Mouse (Mus musculus) embryo, embryonic 11.5 days (tissue): ENCODE data around the gene Bid.
"Not testable (repeated sequence)": the region's sequence is repeated elsewhere in the genome, so short reads cannot be mapped to it uniquely, and the experiment has no call there.

Experiments
- DNase-seq: peaks from one replicate; pipeline ENCODE4 v3.0.0-alpha.2; 2012; ENCODE audit warnings: low read depth, low spot score

The Bid gene

DNA sequence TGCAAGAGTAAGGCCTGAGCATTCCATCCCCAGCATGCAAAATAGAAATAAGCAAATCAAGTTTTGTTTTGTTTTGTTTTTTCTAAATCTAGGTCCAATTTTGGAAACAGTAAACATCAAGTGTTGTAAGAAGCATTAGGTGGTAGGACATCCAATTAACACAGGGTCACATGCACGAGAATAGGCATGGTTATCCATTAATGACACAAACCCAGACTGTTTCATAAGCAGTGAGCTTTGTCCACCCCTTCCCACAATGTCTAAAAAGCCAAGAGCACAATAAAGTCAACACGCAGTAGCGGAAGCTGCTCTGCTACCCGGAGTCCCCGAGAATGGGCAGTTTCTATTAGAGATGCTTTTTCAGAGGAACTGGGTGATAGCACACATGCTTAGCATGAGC, 11.5 kb downstream of the Bid start:
- DNase-seq: no peak

DNA sequence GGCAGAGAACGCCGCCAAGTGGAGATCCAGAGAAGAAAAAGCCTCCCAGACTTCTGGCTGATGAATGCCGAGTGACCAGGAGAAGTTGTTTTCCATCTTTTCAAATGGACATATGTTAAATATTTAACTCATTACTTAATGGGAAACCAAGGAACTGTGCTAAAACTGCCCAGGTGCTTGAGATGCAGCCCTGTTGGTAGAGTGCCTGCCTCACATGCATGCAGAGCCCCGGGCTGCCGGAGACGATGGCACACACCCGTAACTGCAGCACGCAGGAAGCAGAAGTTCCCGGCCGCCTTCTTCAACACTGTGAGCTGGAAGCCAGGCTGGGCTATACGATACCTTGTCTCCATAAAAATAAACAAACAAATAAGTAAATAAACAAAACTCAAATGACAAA, 12.7 kb downstream of the Bid start:
- DNase-seq: no peak

DNA sequence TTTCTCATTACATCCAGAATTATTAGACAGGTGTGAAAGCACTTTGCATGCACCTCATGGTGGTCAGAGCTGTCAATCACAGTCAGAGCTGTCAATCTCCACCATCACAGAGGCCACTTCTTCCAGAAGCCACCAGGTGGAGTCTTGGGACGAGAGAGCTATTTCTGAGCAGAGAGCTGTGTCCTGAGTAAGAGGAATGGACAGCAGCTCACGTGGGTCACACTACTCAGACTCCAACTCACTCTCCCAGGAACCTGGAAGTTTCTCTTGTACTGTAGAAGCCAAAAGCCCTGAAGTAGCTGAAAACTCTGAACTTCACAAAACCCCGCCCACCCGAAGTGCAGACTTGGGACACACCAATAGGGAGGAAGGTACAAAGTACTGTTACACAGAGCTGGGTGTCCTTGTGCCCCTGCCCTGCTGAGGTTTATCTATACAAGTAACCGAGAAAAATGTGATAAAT, 13.2 kb downstream of the Bid start:
- no peak for DNase-seq

DNA sequence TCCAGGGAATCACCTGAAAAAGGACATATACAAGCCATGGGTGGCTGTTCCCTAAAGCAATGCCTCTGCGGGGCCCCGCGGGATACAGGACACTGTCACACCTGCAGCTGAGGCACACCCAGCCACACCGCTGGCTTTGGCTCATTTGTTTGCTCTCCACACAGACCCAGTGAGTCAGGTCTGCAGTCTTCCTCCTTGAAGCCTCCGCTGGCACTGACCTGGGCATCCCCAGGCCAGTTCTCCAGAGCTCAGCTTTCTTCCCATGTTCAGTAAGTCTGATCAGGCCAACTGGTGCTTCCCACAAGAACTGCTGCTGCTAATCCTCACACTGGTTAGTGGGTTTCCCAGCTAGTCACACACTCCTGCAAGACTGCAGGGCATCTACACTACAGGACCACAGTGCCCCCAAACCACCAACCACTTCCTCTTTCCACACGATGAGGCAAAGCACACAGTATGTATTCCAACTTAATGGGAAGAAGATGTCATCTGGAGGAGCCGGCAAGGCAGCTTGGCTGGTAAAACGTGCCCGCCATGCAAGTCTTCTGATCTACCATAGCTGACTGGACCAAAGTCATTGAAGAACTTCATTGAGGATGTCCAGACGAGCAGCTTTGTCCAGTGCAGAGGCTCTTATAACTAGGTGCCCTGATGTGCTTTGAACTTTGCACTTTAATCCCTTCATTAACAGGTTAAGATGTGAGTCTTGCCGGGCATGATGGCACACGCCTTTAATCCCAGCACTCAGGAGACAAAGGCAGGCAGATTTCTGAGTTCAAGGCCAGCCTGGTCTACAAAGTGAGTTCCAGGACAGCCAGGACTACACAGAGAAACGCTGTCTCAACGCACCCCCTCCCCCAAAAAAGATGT, 14.6 kb downstream of the Bid start:
- DNase-seq: no peak

DNA sequence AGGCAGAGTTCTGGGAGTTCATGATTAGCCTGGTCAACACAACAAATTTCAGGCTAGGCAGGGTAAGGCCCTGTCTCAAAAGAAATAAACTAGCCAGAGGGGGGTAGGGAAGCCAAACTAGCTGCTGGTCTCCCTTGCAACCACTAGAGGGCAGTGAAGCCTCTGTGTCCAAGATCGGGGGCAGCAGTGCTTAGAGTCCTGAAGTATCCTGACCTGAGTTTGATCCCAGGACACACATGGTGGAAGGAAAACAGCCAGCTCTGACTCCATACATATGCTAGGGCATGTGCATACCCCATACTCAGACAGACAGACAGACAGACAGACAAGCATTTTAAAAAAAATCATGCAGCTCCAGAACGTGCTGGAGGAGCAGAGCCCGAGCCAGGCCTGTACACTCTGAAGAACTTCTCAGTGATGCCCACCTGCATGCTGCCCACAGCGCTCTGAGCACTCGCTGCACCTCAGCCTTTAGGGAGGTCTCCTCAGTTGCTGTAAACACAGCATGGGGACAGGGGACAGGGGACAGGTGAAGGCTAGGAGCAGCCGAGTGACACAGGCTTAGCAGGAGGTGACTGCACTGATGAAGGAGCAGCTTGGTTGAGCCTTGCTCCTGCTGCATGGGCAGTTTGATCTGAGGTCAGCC, 18.3 kb downstream of the Bid start:
- DNase-seq: peak; percentile 53

DNA sequence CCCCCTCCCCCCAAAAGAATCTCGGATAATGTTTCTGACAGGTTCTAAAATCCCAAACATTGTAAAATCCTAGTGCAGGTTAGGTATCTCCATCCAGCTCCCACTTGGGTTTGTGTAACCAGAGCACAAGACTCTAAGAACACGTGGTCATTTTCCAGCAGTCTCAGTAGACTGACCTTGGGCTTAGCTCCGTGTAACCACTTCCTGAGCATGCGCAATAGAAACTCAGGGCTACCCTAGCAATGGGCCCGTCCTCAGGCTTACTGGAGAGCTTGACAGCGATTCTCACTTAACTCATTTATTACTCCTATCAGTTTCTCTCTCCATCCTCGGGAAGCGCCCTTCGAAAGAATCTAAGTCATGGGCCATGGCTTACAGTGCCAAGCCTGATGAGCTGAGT, 22.1 kb downstream of the Bid start:
- no peak for DNase-seq

DNA sequence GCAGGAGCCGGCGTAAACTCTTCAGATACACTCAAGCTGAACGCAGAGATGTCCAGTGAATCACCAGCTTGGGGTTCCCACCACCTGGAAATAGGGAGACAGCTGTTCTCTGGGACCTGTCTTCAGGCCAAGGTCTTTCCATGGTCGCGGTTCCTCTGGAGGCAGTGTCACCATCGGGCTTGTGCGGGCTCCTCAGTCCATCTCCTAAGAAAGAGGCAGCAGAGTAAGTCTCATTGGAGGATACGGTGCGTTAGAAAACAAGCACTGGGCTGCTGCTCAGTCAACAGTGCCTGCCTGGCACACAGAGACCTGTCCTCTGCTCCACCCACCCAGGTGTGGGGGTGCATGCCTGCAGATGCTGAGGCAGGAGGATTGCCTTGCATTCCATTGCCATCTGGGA, 22.6 kb downstream of the Bid start:
- no peak for DNase-seq

DNA sequence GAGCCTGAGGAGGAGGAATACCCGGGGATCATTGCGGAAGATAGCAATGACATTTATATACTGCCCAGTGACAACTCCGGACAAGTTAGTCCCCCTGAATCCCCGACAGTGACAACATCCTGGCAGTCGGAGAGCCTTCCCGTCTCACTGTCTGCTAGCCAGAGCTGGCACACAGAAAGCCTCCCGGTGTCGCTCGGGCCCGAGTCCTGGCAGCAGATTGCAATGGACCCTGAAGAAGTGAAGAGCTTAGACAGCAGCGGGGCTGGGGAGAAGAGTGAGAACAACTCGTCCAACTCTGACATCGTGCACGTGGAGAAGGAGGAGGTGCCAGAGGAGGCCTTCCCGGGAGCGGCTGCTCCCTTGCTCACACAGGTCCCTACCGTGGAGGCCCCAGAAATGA, 30.0 kb downstream of the Bid start:
- no peak for DNase-seq

DNA sequence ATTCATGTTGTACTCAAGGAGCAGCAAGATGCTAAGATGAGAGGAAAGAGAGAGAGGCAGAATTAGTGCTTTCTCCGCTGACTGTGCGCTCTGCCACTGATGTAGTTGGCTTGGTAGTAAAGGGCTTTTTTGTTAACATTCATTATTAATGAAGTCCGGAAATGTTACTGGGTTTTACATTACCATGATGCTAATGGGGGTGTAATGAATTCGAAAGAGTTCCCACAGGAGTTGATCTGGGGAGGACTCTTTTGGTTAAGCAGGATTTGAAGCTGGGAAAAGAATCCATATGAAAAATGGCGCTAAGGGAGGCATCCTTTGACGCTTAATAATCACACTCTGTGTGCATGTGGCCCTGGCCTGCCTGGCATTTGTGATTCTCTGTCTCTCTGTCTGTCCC, 32.2 kb downstream of the Bid start:
- DNase-seq: no peak

DNA sequence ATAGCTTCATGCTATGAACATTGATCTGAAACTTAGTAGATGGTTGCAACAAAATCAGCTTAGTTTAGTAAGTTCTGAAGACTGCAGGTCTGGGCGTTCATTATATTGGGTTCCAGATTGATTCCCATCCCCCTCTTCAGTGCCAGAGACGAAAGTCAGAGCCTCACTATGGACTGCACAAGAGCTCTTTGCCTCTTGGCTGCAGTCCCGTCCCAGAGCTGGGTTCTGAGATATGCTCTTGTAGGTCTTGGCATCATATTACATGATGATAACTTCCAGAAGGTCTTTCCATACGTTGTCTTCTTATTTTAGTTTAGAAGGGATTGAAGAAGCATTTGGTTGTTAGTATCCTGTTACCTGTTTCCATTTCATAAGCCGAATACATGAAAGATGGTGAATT, 37.6 kb downstream of the Bid start:
- no peak for DNase-seq

DNA sequence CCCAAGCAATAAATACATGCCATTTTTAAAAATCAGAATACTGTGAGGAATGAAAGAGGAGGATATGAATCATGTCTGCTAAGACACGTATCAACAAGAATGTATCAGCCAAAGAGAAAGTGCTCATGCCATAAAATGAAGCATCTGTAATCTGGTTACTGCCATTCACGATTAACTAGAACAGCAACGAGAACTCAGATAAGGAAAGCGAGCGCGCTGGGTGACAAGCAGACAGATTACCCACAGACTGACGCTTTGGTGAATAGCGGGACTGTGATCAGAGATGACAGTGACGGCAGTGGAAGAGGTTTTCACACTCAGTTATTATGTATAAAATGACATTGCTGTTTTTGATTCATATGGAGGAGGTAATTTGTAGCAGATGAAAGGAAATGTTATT, 42.8 kb downstream of the Bid start:
- DNase-seq: no peak

DNA sequence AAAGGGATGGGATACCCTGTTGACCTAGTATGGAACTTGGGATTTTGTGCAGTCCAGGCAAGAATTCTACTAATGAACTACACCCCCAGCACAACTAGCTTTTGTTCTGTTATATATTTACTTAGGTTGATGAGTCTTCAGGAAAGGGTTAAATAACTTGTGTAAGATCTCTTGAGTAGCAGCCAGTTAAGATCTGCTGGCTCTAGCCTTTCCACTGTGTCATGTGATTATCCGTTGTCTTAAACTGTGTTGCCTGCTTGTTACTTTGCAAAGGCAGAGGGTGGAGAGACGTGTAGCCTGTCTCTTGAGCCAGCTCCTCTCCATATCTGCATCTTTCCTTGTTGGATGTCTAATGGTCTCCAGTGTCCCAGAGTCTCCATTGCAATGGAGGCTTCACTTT, 45.4 kb downstream of the Bid start:
- no peak for DNase-seq

DNA sequence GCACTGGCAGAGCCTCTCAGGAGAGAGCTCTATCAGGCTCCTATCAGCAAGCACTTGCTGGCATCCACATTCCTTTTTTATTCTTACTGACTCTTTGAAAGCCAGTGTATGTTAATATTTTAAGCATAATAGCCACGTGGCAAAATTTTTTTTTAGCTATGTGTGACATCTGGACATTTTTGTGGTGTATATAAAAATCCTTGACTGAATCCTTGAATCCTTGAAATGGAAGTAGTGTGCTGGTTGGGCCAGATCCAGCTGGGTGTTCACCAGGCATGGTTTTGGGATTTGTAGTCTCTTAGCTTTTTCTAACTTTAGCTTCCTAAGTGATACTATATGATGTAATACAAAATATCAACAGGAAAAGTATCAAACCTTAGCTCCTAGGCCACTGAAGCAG, 47.8 kb downstream of the Bid start:
- no peak for DNase-seq

DNA sequence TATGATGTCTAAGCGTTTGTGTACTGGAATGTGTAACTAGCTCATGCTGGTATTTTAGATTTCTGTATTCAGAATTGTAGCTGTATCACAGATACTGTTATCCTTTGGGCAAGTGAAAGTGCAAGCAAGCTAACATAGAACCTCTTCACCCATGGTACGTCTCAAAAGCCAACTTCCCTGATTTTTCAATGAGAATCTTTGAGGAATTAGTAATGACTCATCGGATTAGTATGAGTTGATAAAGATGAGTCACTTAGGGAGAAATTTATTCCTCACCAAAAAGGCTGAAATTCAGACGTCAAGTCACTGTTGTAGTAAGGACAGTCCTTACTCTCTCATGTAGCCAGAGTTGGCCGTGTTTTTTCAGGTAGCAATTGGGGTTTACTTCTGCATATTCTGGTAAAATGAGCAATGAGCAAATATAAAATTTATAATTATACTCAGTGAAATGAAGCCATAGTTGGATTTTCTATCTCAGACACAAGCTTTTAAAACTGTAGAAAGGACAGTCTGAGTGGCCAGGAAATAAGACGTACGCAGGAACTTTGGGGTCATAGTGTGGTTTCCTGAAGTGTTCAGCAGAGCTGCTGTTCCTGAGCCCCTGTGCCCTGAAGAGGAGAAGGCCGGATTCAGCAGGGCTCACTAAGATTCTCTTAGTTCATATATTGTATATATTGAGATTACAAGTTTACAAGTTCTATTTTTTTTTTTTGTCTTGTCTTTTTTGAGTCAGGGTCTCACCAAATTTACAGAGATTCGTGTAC, 50.4 kb downstream of the Bid start:
- DNase-seq: no peak

DNA sequence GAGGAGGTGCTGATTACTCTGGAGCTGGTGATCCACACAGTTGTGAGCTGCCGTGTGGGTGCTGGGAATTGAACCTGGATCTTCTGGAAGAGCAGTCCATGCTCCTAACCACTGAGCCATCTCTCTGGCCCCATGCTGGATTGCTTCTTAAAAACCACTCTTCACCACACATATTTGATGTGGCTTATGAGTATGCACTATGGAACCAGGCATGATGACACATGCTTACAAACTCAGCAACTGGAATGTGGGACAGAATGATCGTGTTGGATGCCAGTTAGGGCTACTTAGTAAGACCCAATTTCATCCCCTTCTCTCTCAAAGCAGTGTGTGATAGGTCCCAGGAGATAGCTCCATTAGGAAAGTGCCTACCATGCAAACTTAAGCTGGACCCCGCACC, 56.6 kb downstream of the Bid start:
- DNase-seq: no peak

DNA sequence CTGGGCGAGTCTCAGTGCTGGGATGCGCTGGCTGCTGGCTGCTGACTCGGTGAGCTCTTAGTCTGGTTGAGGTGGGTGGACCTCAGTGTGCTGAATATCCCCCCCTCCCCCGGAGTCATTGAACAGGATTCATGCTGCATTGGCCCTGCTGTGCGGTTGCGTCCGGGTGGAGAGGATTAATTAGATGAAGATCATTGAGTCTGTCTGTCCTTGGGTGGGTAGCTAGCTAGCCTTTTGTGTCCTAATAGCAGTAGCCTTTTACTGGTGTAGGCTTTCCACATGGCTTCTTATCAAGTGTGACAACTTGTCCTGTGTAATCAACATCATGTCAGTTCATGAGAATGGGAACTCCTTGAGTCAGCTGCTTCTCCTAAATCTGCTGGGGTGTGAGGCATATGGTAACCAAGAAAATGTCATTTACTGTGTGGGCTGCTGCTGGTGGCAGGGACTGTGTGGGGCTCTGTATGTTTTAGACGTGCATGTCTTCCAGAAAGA, 58.4 kb downstream of the Bid start:
- DNase-seq: no peak

DNA sequence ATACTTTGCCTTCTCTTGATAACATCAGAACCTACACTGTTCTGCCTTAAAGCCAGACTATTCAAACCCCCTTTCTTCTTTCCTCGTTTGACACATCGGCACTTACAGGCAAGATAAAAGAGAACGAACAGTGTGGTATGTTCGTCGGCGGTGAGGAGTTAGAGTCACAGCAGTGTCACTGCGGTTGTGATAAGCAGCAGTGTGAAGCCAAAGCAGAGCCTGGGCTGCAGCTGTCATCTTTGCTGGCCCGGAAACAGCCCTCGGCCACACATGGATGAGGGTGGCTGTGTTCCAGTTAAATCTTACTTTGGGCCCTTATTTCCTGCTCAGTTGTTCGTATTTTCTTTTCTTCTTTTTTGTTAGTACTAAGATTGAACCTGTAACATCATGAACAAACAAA, 62.2 kb downstream of the Bid start:
- DNase-seq: no peak

DNA sequence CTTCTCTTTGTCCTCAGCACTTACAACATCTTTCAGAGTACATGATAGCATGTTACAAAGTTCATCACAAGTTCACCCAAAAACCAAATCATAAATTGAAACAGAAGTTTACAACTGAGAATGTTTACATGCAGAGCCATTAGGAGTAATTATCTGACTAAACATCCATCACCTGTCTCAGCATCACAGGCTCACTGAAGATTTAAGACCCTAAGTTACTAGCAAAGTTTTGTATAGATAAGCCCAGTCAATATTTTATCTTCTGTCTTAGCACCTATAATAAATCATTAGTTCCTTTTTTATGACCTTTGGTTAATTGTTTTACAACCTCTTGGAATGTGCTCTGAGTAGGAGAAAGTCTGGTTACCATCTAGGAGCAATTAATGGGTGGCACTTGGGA, 65.9 kb downstream of the Bid start:
- not testable (repeated sequence) for DNase-seq
